Mouse (Mus musculus) spleen, postnatal 14 days (tissue): ENCODE data around the gene Kcnc3.

Source experiments
- DNase-seq, 2 experiments: peaks; one replicate each; pipeline ENCODE4 v3.0.0; 2021 to 2022; ENCODE audit warnings: low spot score in 2 of 2

The Kcnc3 gene

GRCm38 (mm10) chr7:44590402-44591347 is at the start of gene Kcnc3:
Gene Kcnc3 (plus strand): TSS chr7:44590664.
- peak; percentile 63 to 75 for DNase-seq

GRCm38 (mm10) chr7:44542555-44542954 is 47.9 kb upstream of the Kcnc3 start:
- no peak for DNase-seq

- no peak for DNase-seq
These were observed 47.4 kb upstream of the Kcnc3 start for GRCm38 (mm10) chr7:44543071-44543470.

GRCm38 (mm10) chr7:44546274-44546673 is 44.2 kb upstream of the Kcnc3 start:
- DNase-seq = no peak

GRCm38 (mm10) chr7:44547041-44547440 is 43.4 kb upstream of the Kcnc3 start:
- DNase-seq = no peak

GRCm38 (mm10) chr7:44547725-44548124 is 42.7 kb upstream of the Kcnc3 start:
- DNase-seq = no peak

- peak; percentile 100 for DNase-seq
These were observed 41.9 kb upstream of the Kcnc3 start, which contains the start of gene Pold1 for GRCm38 (mm10) chr7:44548497-44549087. Gene Pold1 (minus strand): TSS chr7:44548849.

GRCm38 (mm10) chr7:44549621-44550408 is 40.6 kb upstream of the Kcnc3 start:
- DNase-seq = no peak

- no peak for DNase-seq
These were observed 40.1 kb upstream of the Kcnc3 start for GRCm38 (mm10) chr7:44550409-44550678.

- no peak for DNase-seq
These were observed 39.2 kb upstream of the Kcnc3 start for GRCm38 (mm10) chr7:44551301-44551700.

GRCm38 (mm10) chr7:44551731-44552130 is 38.7 kb upstream of the Kcnc3 start:
- no peak for DNase-seq

- no peak for DNase-seq
These were observed 38.1 kb upstream of the Kcnc3 start for GRCm38 (mm10) chr7:44552141-44552908.

- DNase-seq = peak; percentile 72 to 88
These were observed 37.2 kb upstream of the Kcnc3 start for GRCm38 (mm10) chr7:44553196-44553764.

GRCm38 (mm10) chr7:44553826-44554225 is 36.6 kb upstream of the Kcnc3 start, which contains the start of gene Nr1h2:
Gene Nr1h2 (minus strand): TSS chr7:44553951.
- DNase-seq = peak; percentile 89 to 97

GRCm38 (mm10) chr7:44557629-44558028 is 32.8 kb upstream of the Kcnc3 start:
- DNase-seq = no peak

GRCm38 (mm10) chr7:44560435-44561400 is 29.7 kb upstream of the Kcnc3 start:
- peak; percentile 68 to 79 for DNase-seq

GRCm38 (mm10) chr7:44563284-44563683 is 27.2 kb upstream of the Kcnc3 start:
- no peak for DNase-seq

- no peak for DNase-seq
These were observed 26.0 kb upstream of the Kcnc3 start for GRCm38 (mm10) chr7:44564486-44564885.

GRCm38 (mm10) chr7:44565414-44565813 is 25.1 kb upstream of the Kcnc3 start:
- no peak for DNase-seq

- DNase-seq = no peak
These were observed 21.7 kb upstream of the Kcnc3 start for GRCm38 (mm10) chr7:44568803-44569202.
